Mouse (Mus musculus) cerebellum, adult 9-10 months (tissue): Measurements from ENCODE around the gene Cmc1.

Experiments
- DNase-seq: peaks from one replicate; pipeline ENCODE4 v3.0.0; 2022

The Cmc1 gene

GRCm38 (mm10) chr9:118024966-118025365 is 125.0 kb downstream of the Cmc1 start:
- no peak for DNase-seq
